Mouse (Mus musculus) lung, postnatal 0 days (tissue): ENCODE measurements around the gene Irak4.

ENCODE experiments used
- CTCF ChIP-seq: IDR thresholded peaks from 2 replicates; pipeline ENCODE4 v1.5.1; 2016; ENCODE audit warnings: antibody characterized with exemption, mild to moderate bottlenecking
- EP300 ChIP-seq: IDR thresholded peaks from 2 replicates; pipeline ENCODE4 v1.6.1; 2016; ENCODE audit warnings: antibody characterized with exemption, mild to moderate bottlenecking, control low read depth

GRCm38 (mm10) chr15:94574566-94575268 lies 31.3 kb downstream of the Irak4 start:
- TF ChIP-seq CTCF (no peak), EP300 (no peak)
